Mouse (Mus musculus): ENCODE measurements at regions not wholly inside any gene's neighbourhood (a gene's known extent, or its start where the extent isn't known, plus 50 kb on each side); places are given as distances from the start of the nearest gene placed in this dataset.

DNA sequence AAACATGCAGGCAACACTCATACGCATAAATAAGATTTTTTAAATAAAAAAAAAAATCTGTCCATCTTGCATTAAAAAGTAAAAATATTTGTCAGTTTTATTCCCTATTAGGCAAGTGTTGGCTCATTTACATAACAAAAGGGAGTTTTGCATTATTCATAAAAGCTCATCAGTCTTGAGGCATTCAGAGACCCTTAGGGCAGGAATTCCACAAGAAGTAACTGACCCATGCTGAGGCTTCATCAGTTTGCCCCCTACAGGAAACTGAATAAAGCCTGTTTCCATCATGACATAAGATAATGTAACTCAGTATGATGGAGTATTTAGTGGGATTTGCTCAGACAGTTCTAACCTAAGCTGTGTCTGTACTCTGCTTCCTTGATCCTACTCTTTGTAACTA, 81.2 kb upstream of the Mms22l start:
- CTCF ChIA-PET: no interaction called here
- POLR2A ChIA-PET: no interaction called here

DNA sequence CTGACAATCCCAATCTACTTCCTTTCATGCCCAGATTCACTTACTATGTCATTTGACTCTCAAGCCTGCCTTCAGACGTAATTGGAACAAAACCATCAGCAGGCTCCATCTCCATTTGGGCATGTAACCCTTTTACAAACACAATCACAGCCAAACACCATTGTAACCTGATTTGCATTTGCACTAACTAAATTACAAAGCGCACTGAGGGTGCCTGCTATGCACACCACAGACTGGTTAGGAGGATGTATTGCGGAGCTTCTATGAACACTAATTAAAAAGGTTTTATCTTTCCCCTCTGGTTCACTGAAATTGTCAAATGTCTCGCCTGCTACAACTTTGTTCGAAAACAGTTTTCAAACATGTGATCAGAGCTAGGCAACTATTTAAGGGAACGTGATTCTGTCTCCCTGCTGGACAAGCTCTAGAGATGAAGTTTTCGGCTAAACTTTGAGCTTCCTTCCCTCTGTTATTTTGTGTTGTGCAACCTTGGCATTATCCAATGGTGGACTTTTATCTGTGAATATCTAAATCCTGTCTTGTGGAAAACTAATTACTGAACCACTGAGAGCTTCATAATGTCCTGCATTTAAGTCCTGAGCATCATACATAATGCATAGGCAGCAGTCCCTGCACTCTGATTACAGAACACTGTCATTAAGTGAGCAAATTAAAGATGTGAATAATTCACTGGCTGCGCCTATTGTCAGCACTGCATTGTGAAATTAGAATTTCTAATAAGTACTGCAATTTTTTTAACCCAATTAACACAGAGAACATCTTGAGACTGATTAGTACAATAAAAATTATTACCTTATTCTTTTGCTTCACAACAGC, 66.9 kb upstream of the Mms22l start:
- POLR2A ChIA-PET: no interaction called here
- CTCF ChIA-PET: interaction anchor here in 1 of 4 experiments (0.6 kb wide), 1 partner anchor 274 kb away, joined by 3 read pairs; no protein-coding TSS in a partner anchor

DNA sequence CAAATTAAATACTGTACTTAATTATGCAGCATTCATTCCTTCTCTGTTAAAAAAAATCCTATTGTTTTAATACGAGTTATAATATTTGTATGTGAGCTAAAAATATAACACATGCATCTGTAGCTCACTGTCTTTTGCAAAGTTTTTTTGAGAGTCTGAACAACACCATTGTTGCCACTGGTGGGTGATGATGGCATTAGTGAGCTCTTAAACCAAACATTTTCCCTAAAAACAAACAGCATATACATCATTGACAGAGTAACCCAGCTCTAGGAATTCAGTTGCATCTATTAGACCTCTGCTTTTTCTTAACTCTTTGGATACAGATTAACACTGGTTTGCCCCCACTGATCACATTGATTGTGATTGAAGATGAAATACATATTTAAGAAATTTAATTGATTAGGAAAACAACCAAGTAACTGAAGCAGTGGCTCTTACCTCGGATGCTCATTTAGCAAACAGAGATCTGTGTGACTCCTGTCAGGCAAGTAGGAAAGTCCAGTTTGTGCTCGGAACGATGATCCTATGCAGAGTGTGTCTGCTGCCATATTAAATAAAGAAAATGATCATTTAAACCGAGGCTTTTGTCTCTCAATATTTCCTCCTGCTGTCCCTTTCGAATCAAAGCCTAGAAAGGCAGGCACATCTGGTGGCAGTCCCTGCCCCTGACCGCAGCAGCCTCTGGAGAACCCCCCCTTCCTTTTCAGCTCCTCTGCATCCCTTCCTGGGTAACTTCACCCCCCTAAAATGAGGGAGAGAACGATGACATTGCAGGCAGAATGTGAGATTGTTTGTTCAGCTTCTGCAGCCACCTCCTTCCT, 66.1 kb upstream of the Mms22l start:
- CTCF ChIA-PET: interaction anchor here in 1 of 4 experiments (0.6 kb wide), 1 partner anchor 275 kb away, joined by 3 read pairs; no protein-coding TSS in a partner anchor
- POLR2A ChIA-PET: no interaction called here

DNA sequence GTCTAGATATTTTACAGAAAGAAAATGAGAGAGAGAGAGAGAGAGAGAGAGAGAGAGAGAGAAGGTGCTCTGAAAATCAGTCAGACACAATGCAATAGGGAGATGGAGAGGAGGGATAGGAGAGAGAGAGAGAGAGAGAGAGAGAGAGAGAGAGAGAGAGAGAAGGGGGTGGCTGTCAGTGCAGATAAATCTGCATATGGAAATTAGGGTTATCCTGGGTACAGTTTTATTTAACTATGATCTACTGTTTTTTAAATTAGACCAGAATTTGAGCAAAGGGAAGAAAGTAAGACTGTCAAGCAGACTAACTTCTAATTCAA, 65.5 kb upstream of the Mms22l start:
- ChIA-PET CTCF (interaction anchor here in 1 of 4 experiments (0.7 kb wide), 1 partner anchor 298 kb away, joined by 8 read pairs; no protein-coding TSS in a partner anchor), POLR2A (no interaction called here)

DNA sequence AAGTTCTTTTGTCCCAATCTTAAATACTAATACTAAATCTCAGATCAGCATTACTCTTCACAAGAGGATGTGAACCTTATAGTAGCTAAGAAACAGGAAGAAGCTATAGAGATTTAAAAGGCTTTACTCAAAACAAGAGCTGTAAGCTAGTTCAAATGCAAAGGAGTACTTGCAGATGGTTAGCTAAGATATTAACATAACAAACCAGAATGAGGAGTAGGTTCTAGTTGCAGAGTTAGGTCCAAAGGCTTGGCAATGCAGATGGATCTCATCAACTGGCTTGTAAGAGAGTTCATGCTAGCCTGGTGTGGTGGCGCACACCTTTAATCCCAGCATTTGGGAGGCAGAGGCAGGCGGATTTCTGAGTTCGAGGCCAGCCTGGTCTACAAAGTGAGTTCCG, 59.0 kb upstream of the Mms22l start:
- ChIA-PET POLR2A (interaction anchor here in 1 of 4 experiments (1.0 kb wide), 1 partner anchor 59 kb away, joined by 4 read pairs; the partner anchor contains the start of gene Mms22l), CTCF (no interaction called here)
